Mouse (Mus musculus): ENCODE measurements at regions not wholly inside any gene's neighbourhood (a gene's known extent, or its start where the extent isn't known, plus 50 kb on each side); places are given as distances from the start of the nearest gene placed in this dataset.

- Histone ChIP-seq H3K36me3 (ENCODE audit: control insufficient read depth, insufficient read depth, low read length, poor library complexity, severe bottlenecking) (no peaks in the 10 kb centered on the region), H3K4me3 (ENCODE audit: low read depth, low read length) (no peak overlapping the region), H3K4me1 (ENCODE audit: control insufficient read depth, insufficient read depth, low read length) (no peaks in the 10 kb centered on the region), H3K9me3 (replicated peaks; ENCODE audit: control insufficient read depth, insufficient read depth, low read length, poor library complexity, severe bottlenecking) (no peaks in the 10 kb centered on the region; the same call in 1 of the 2 replicates), H3K9ac (ENCODE audit: low read depth, poor library complexity, severe bottlenecking) (no peak overlapping the region), H3K27me3 (ENCODE audit: control insufficient read depth, insufficient read depth, low read length, poor library complexity, severe bottlenecking) (no peaks in the 10 kb centered on the region), H3K27ac (ENCODE audit: insufficient read depth, low read length) (no peak overlapping the region)
- TF ChIP-seq POLR2A (IDR thresholded peaks at IDR 0.05; ENCODE audit: insufficient read depth, low read length) (no peak), EP300 (IDR thresholded peaks at IDR 0.05; ENCODE audit: insufficient read depth, low read depth, low read length) (no peak), CTCF (IDR thresholded peaks at IDR 0.05; ENCODE audit: low read depth, low read length) (no peak)
Observed at GRCm38 (mm10) chr14:109958008-109958407, 796.9 kb downstream of the Slitrk6 start.

GRCm38 (mm10) chr14:109941944-109942343 is 813.0 kb downstream of the Slitrk6 start:
- Histone ChIP-seq H3K9ac (ENCODE audit: low read depth, poor library complexity, severe bottlenecking) (no peak overlapping the region), H3K27me3 (ENCODE audit: control insufficient read depth, insufficient read depth, low read length, poor library complexity, severe bottlenecking) (no peaks in the 10 kb centered on the region), H3K36me3 (ENCODE audit: control insufficient read depth, insufficient read depth, low read length, poor library complexity, severe bottlenecking) (no peaks in the 10 kb centered on the region), H3K9me3 (replicated peaks; ENCODE audit: control insufficient read depth, insufficient read depth, low read length, poor library complexity, severe bottlenecking) (no peaks in the 10 kb centered on the region), H3K4me1 (ENCODE audit: control insufficient read depth, insufficient read depth, low read length) (no peaks in the 10 kb centered on the region), H3K27ac (ENCODE audit: insufficient read depth, low read length) (no peak overlapping the region), H3K4me3 (ENCODE audit: low read depth, low read length) (no peak overlapping the region)
- no peak for TF ChIP-seq CTCF (IDR thresholded peaks at IDR 0.05; ENCODE audit: low read depth, low read length)
- no peak for TF ChIP-seq EP300 (IDR thresholded peaks at IDR 0.05; ENCODE audit: insufficient read depth, low read depth, low read length)
- TF ChIP-seq POLR2A (IDR thresholded peaks at IDR 0.05; ENCODE audit: insufficient read depth, low read length) = no peak

- H3K27me3 ChIP-seq (ENCODE audit: control insufficient read depth, insufficient read depth, low read length, poor library complexity, severe bottlenecking) = no peaks in the 10 kb centered on the region
- no peaks in the 10 kb centered on the region for H3K36me3 ChIP-seq (ENCODE audit: control insufficient read depth, insufficient read depth, low read length, poor library complexity, severe bottlenecking)
- H3K9ac ChIP-seq (ENCODE audit: low read depth, poor library complexity, severe bottlenecking) = no peak overlapping the region
- no peak overlapping the region for H3K4me3 ChIP-seq (ENCODE audit: low read depth, low read length)
- H3K9me3 ChIP-seq (replicated peaks; ENCODE audit: control insufficient read depth, insufficient read depth, low read length, poor library complexity, severe bottlenecking) = no peaks in the 10 kb centered on the region
- TF ChIP-seq POLR2A (IDR thresholded peaks at IDR 0.05; ENCODE audit: insufficient read depth, low read length) = no peak
- TF ChIP-seq EP300 (IDR thresholded peaks at IDR 0.05; ENCODE audit: insufficient read depth, low read depth, low read length) = no peak
- no peak for TF ChIP-seq CTCF (IDR thresholded peaks at IDR 0.05; ENCODE audit: low read depth, low read length)
- H3K27ac ChIP-seq (ENCODE audit: insufficient read depth, low read length) = no peak overlapping the region
- H3K4me1 ChIP-seq (ENCODE audit: control insufficient read depth, insufficient read depth, low read length) = no peaks in the 10 kb centered on the region
Observed at GRCm38 (mm10) chr14:109941162-109941561, 813.8 kb downstream of the Slitrk6 start.

- no peak overlapping the region for H3K27ac ChIP-seq (ENCODE audit: insufficient read depth, low read length)
- H3K9ac ChIP-seq (ENCODE audit: low read depth, poor library complexity, severe bottlenecking) = no peak overlapping the region
- no peaks in the 10 kb centered on the region for H3K9me3 ChIP-seq (replicated peaks; ENCODE audit: control insufficient read depth, insufficient read depth, low read length, poor library complexity, severe bottlenecking)
- no peak overlapping the region for H3K4me3 ChIP-seq (ENCODE audit: low read depth, low read length)
- no peaks in the 10 kb centered on the region for H3K36me3 ChIP-seq (ENCODE audit: control insufficient read depth, insufficient read depth, low read length, poor library complexity, severe bottlenecking)
- H3K4me1 ChIP-seq (ENCODE audit: control insufficient read depth, insufficient read depth, low read length) = no peaks in the 10 kb centered on the region
- TF ChIP-seq POLR2A (IDR thresholded peaks at IDR 0.05; ENCODE audit: insufficient read depth, low read length) = no peak
- H3K27me3 ChIP-seq (ENCODE audit: control insufficient read depth, insufficient read depth, low read length, poor library complexity, severe bottlenecking) = no peaks in the 10 kb centered on the region
Observed at GRCm38 (mm10) chr14:109937432-109937831, 817.5 kb downstream of the Slitrk6 start.

GRCm38 (mm10) chr14:109928977-109929376 is 826.0 kb downstream of the Slitrk6 start:
- Histone ChIP-seq H3K9ac (ENCODE audit: low read depth, poor library complexity, severe bottlenecking) (no peak overlapping the region), H3K27ac (ENCODE audit: insufficient read depth, low read length) (no peak overlapping the region), H3K4me1 (ENCODE audit: control insufficient read depth, insufficient read depth, low read length) (no peaks in the 10 kb centered on the region), H3K4me3 (ENCODE audit: low read depth, low read length) (no peak overlapping the region), H3K27me3 (ENCODE audit: control insufficient read depth, insufficient read depth, low read length, poor library complexity, severe bottlenecking) (no peaks in the 10 kb centered on the region), H3K36me3 (ENCODE audit: control insufficient read depth, insufficient read depth, low read length, poor library complexity, severe bottlenecking) (no peaks in the 10 kb centered on the region), H3K9me3 (replicated peaks; ENCODE audit: control insufficient read depth, insufficient read depth, low read length, poor library complexity, severe bottlenecking) (no peaks in the 10 kb centered on the region)
- TF ChIP-seq CTCF (IDR thresholded peaks at IDR 0.05; ENCODE audit: low read depth, low read length) (no peak), EP300 (IDR thresholded peaks at IDR 0.05; ENCODE audit: insufficient read depth, low read depth, low read length) (no peak), POLR2A (IDR thresholded peaks at IDR 0.05; ENCODE audit: insufficient read depth, low read length) (no peak)

- no peak for TF ChIP-seq POLR2A (IDR thresholded peaks at IDR 0.05; ENCODE audit: insufficient read depth, low read length)
- no peak for TF ChIP-seq CTCF (IDR thresholded peaks at IDR 0.05; ENCODE audit: low read depth, low read length)
- no peak for TF ChIP-seq EP300 (IDR thresholded peaks at IDR 0.05; ENCODE audit: insufficient read depth, low read depth, low read length)
Observed at GRCm38 (mm10) chr14:109891896-109892165, 863.1 kb downstream of the Slitrk6 start.

More at GRCm38 (mm10) chr14:109891896-109892165, 863.1 kb downstream of the Slitrk6 start:
- no peaks in the 10 kb centered on the region for H3K36me3 ChIP-seq (ENCODE audit: control insufficient read depth, insufficient read depth, low read length, poor library complexity, severe bottlenecking)
- no peaks in the 10 kb centered on the region for H3K9me3 ChIP-seq (replicated peaks; ENCODE audit: control insufficient read depth, insufficient read depth, low read length, poor library complexity, severe bottlenecking)
- no peaks in the 10 kb centered on the region for H3K27me3 ChIP-seq (ENCODE audit: control insufficient read depth, insufficient read depth, low read length, poor library complexity, severe bottlenecking)
- no peak overlapping the region for H3K4me3 ChIP-seq (ENCODE audit: low read depth, low read length)
- H3K4me1 ChIP-seq (ENCODE audit: control insufficient read depth, insufficient read depth, low read length) = no peaks in the 10 kb centered on the region
- no peak overlapping the region for H3K27ac ChIP-seq (ENCODE audit: insufficient read depth, low read length)
- no peak overlapping the region for H3K9ac ChIP-seq (ENCODE audit: low read depth, poor library complexity, severe bottlenecking)

All from ES-Bruce4 (cell line).